Mouse (Mus musculus) midbrain, embryonic 12.5 days (tissue): Measurements from ENCODE around the gene Scap. TPM values are rescaled to one million over a fixed set of nuclear protein-coding genes. Genes with fewer than 3 reads are reported as not detected.

Experiments used
- ATAC-seq: fragments of 200-750 bp; cut with Nextera tagmentation; 2 replicates; pipeline ENCODE4 v1.8.0; 2017; ENCODE audit warnings: low read depth, moderate TSS enrichment, moderate library complexity; ENCODE audit not compliant: low FRiP score
- H3K27ac ChIP-seq: fragments of 300-500 bp; sonication (generic); replicated peaks from 2 replicates; pipeline ENCODE4 v1.5.1; 2016; ENCODE audit warnings: mild to moderate bottlenecking
- H3K27me3 ChIP-seq: fragments of 300-500 bp; sonication (generic); 2 replicates; pipeline ENCODE4 v1.6.1; 2016; ENCODE audit warnings: mild to moderate bottlenecking
- H3K36me3 ChIP-seq: fragments of 300-500 bp; sonication (generic); 2 replicates; pipeline ENCODE4 v1.6.1; 2016
- H3K4me1 ChIP-seq: fragments of 300-500 bp; sonication (generic); 2 replicates; pipeline ENCODE4 v1.6.1; 2016
- H3K4me2 ChIP-seq: fragments of 300-500 bp; sonication (generic); replicated peaks from 2 replicates; pipeline ENCODE4 v1.6.1; 2016; ENCODE audit warnings: mild to moderate bottlenecking, moderate library complexity
- H3K4me3 ChIP-seq: fragments of 300-500 bp; sonication (generic); 2 replicates; pipeline ENCODE4 v1.5.1; 2016; ENCODE audit warnings: mild to moderate bottlenecking
- H3K9ac ChIP-seq: fragments of 300-500 bp; sonication (generic); replicated peaks from 2 replicates; pipeline ENCODE4 v1.6.1; 2016; ENCODE audit warnings: mild to moderate bottlenecking, moderate library complexity
- H3K9me3 ChIP-seq: fragments of 300-500 bp; sonication (generic); 2 replicates; pipeline ENCODE4 v1.6.1; 2016; ENCODE audit warnings: mild to moderate bottlenecking
- WGBS: fragments of 180-500 bp; shearing (Covaris S2); methylation state at CpG from one replicate; pipeline ENCODE4 v1.1.7; 2016; 5-methylcytosine and 5-hydroxymethylcytosine counted together
- polyA plus RNA-seq: library from polyadenylated mRNA; unstranded; fragments of >200 nt; fragmentation: Nextera tagmentation; extraction: Ambion mirVana; gene quantifications from 2 replicates; pipeline ENCODE4 v1.2.1, GENCODE M21; 2016

The Scap gene
- polyA plus RNA-seq, 1 experiment from 2014 or later: 44.2 TPM

GRCm38 (mm10) chr9:110334849-110335248 lies 1.8 kb downstream of the Scap start:
- Histone ChIP-seq H3K27ac (no peak overlapping the region), H3K36me3 (no peaks in the 10 kb centered on the region), H3K9me3 (no peaks in the 10 kb centered on the region), H3K9ac (no peak overlapping the region), H3K4me1 (peaks cover 11% of the 10 kb centered on the region), H3K4me3 (no peak overlapping the region), H3K27me3 (0 out of 2 replicates have a peak, but pooled peaks cover 3% of the 10 kb centered on the region), H3K4me2 (no peak overlapping the region)
- 80% methylated on average over 8 of the region's 8 CpGs for WGBS
- no peak for ATAC-seq

GRCm38 (mm10) chr9:110340037-110340750 lies 7.1 kb downstream of the Scap start:
- no peaks in the 10 kb centered on the region for H3K27me3 ChIP-seq
- no peaks in the 10 kb centered on the region for H3K9me3 ChIP-seq
- 86% methylated on average over 5 of the region's 5 CpGs for WGBS
- no peak overlapping the region for H3K4me2 ChIP-seq
- H3K9ac ChIP-seq: no peak overlapping the region
- no peak overlapping the region for H3K4me3 ChIP-seq
- no peak overlapping the region for H3K27ac ChIP-seq
- ATAC-seq: no peak
- H3K4me1 ChIP-seq: no peaks in the 10 kb centered on the region; the same call in 1 of the 2 replicates
- H3K36me3 ChIP-seq: no peaks in the 10 kb centered on the region

DNA sequence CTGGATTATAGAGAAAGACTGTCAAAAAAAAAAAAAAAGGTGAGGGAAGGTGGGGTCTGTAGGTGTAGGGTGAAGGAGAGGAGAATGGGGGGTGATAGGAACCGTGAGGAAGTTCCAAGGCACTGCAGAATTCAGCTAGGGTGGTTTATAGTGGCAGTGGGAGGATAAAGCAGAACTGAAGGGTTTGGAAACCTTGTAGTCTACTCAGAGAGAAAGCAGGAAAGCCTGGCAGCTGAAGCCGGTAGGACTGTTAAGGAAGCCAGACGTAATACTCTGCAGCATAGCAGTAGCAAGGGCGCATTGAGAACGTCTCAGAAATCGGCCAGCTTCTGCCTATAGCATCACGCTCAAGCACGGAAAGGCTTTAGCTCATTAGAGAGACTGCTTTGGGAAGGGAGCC lies 8.9 kb downstream of the Scap start:
- no peak overlapping the region for H3K9ac ChIP-seq
- no peaks in the 10 kb centered on the region; the same call in 1 of the 2 replicates for H3K4me1 ChIP-seq

DNA sequence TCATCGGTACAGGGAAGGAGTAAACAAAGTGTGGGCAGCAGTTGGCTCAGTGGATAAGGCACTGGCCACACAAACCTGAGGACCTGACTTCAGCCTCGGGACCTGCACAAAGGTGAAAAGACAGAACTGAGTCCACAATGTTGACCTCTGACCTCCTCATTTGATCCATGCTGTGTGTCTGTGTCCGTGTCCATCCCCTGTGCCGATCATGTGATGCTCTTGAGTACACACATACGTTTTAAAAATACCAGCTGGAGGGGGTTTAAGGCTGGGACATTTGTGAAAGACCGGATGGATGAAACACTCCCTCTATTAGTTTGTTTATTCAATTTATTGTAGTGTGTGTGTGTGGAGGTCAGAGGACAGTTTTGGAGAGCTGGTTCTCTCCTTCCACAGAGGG lies 10.7 kb downstream of the Scap start:
- Histone ChIP-seq H3K9ac (no peak overlapping the region), H3K36me3 (no peaks in the 10 kb centered on the region), H3K9me3 (no peaks in the 10 kb centered on the region), H3K27ac (no peak overlapping the region), H3K4me3 (no peak overlapping the region), H3K4me1 (no peaks in the 10 kb centered on the region; the same call in 1 of the 2 replicates), H3K4me2 (no peak overlapping the region), H3K27me3 (no peaks in the 10 kb centered on the region)
- WGBS: 58% methylated on average over 6 of the region's 6 CpGs
- no peak for ATAC-seq

More for the DNA sequence above, 8.9 kb downstream of the Scap start:
- Histone ChIP-seq H3K27ac (no peak overlapping the region), H3K36me3 (no peaks in the 10 kb centered on the region), H3K4me3 (no peak overlapping the region), H3K27me3 (no peaks in the 10 kb centered on the region), H3K9me3 (no peaks in the 10 kb centered on the region), H3K4me2 (no peak overlapping the region)
- ATAC-seq: no peak
- WGBS: 90% methylated on average over 8 of the region's 8 CpGs

- ATAC-seq: no peak
- H3K4me2 ChIP-seq: no peak overlapping the region
- 80% methylated on average over 7 of the region's 7 CpGs for WGBS
Measured at GRCm38 (mm10) chr9:110345057-110345739, 12.1 kb downstream of the Scap start.

DNA sequence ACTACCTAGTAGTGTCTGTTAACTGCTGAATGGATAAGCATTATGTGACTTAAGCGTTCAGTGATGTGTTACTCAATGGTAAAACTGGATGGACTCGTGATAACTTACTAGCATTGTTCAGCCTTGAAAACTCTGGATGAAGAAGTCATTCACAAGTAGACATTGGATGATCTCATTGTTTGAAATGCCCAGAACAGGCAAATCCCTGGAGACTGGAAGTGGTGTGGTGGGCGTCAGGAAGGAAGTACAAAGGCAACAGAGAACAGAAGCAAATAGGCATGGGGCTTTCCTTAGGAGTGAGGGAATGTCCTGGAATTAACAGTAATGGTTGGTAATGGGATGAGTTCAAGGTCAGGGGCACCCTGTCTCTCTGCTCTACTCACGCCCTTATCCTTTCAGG lies 15.8 kb downstream of the Scap start:
- H3K9ac ChIP-seq: no peak overlapping the region
- H3K9me3 ChIP-seq: no peaks in the 10 kb centered on the region
- no peak overlapping the region for H3K27ac ChIP-seq
- H3K4me3 ChIP-seq: no peak overlapping the region
- 73% methylated on average over 4 of the region's 4 CpGs for WGBS
- no peaks in the 10 kb centered on the region; the same call in 1 of the 2 replicates for H3K4me1 ChIP-seq
- H3K4me2 ChIP-seq: no peak overlapping the region
- no peaks in the 10 kb centered on the region for H3K27me3 ChIP-seq
- H3K36me3 ChIP-seq: no peaks in the 10 kb centered on the region
- ATAC-seq: no peak

More at GRCm38 (mm10) chr9:110345057-110345739, 12.1 kb downstream of the Scap start:
- H3K9me3 ChIP-seq: no peaks in the 10 kb centered on the region
- H3K4me3 ChIP-seq: no peak overlapping the region
- H3K27ac ChIP-seq: no peak overlapping the region
- no peaks in the 10 kb centered on the region for H3K27me3 ChIP-seq
- no peak overlapping the region for H3K9ac ChIP-seq
- H3K36me3 ChIP-seq: no peaks in the 10 kb centered on the region
- no peaks in the 10 kb centered on the region; the same call in 1 of the 2 replicates for H3K4me1 ChIP-seq

DNA sequence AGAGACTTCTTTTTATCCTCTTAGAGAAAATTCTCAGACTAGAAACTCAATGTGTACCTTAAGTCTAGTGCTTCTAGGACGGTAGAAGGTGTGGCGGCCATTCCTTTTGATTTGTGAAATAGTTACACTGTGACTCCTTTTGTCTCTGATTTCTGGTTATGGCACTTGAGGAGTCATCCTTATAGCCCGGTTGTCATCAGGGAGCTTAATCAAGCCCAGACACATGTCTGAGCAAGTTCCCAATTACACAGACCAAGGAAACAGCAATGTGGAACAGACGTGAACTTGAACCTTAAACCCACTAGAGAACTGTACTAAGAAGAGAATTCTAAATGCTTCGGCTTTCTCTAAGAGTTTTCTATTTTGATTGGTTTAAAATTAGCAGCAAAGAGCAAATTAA lies 17.1 kb downstream of the Scap start:
- Histone ChIP-seq H3K4me2 (no peak overlapping the region), H3K4me1 (no peaks in the 10 kb centered on the region; the same call in 1 of the 2 replicates), H3K36me3 (no peaks in the 10 kb centered on the region), H3K27me3 (no peaks in the 10 kb centered on the region), H3K9ac (no peak overlapping the region), H3K27ac (no peak overlapping the region), H3K4me3 (no peak overlapping the region), H3K9me3 (no peaks in the 10 kb centered on the region)
- WGBS: 89% methylated on average over 5 of the region's 5 CpGs
- no peak for ATAC-seq

GRCm38 (mm10) chr9:110350612-110351011 lies 17.5 kb downstream of the Scap start:
- Histone ChIP-seq H3K4me3 (no peak overlapping the region), H3K4me2 (no peak overlapping the region), H3K9me3 (no peaks in the 10 kb centered on the region), H3K36me3 (no peaks in the 10 kb centered on the region), H3K27me3 (no peaks in the 10 kb centered on the region), H3K4me1 (no peaks in the 10 kb centered on the region), H3K9ac (no peak overlapping the region), H3K27ac (no peak overlapping the region)
- no peak for ATAC-seq
- WGBS: 84% methylated on average over 5 of the region's 5 CpGs

- H3K4me3 ChIP-seq: no peak overlapping the region
- H3K4me1 ChIP-seq: no peaks in the 10 kb centered on the region
- no peaks in the 10 kb centered on the region for H3K9me3 ChIP-seq
- no peaks in the 10 kb centered on the region for H3K27me3 ChIP-seq
- H3K36me3 ChIP-seq: no peaks in the 10 kb centered on the region
- no peak overlapping the region for H3K9ac ChIP-seq
- WGBS: 96% methylated on average over 2 of the region's 2 CpGs
- no peak overlapping the region for H3K4me2 ChIP-seq
- no peak overlapping the region for H3K27ac ChIP-seq
- no peak for ATAC-seq
Measured at GRCm38 (mm10) chr9:110351350-110351749, 18.3 kb downstream of the Scap start.

GRCm38 (mm10) chr9:110351932-110352632 lies 19.0 kb downstream of the Scap start:
- Histone ChIP-seq H3K27me3 (no peaks in the 10 kb centered on the region), H3K27ac (no peak overlapping the region), H3K4me2 (no peak overlapping the region), H3K4me3 (no peak overlapping the region), H3K36me3 (no peaks in the 10 kb centered on the region), H3K9me3 (no peaks in the 10 kb centered on the region), H3K4me1 (no peaks in the 10 kb centered on the region), H3K9ac (no peak overlapping the region)
- ATAC-seq: no peak
- WGBS: 90% methylated on average over 8 of the region's 8 CpGs

GRCm38 (mm10) chr9:110358341-110358740 lies 25.3 kb downstream of the Scap start:
- Histone ChIP-seq H3K9me3 (no peaks in the 10 kb centered on the region), H3K4me3 (no peak overlapping the region), H3K4me1 (no peaks in the 10 kb centered on the region), H3K4me2 (no peak overlapping the region), H3K36me3 (peaks cover 14% of the 10 kb centered on the region; the same call in 1 of the 2 replicates), H3K27me3 (no peaks in the 10 kb centered on the region), H3K27ac (no peak overlapping the region), H3K9ac (no peak overlapping the region)
- WGBS: 86% methylated on average over 2 of the region's 2 CpGs
- ATAC-seq: no peak

DNA sequence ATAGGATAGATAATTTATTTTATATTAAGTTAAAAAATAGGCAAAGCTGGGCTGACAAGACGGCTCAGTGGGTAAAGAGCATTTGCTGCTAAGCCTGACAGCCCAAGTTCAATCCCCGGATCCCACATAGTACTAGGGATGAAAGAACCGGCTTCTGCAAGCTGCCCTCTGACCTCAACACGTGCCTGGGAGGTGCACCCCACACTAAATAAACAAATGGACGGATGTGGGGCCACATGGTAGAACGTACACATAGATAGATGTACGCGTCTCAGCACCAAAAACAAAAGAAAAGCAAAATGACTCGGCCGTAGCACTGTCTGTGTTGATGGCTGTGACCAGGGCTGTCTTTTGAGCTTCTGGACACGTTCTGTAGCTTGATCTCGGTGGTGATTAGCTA lies 28.2 kb downstream of the Scap start:
- H3K27me3 ChIP-seq: no peaks in the 10 kb centered on the region
- H3K9ac ChIP-seq: no peak overlapping the region
- peaks cover 31% of the 10 kb centered on the region; the same call in 1 of the 2 replicates for H3K36me3 ChIP-seq
- 76% methylated on average over 12 of the region's 12 CpGs for WGBS
- no peak overlapping the region for H3K4me2 ChIP-seq
- H3K27ac ChIP-seq: no peak overlapping the region
- H3K4me1 ChIP-seq: no peaks in the 10 kb centered on the region
- H3K4me3 ChIP-seq: no peak overlapping the region
- no peak for ATAC-seq
- no peaks in the 10 kb centered on the region for H3K9me3 ChIP-seq
